Mouse (Mus musculus) E14TG2a.4 (cell line): Measurements from ENCODE around the gene Tmem189.

Experiments used
- CTCF ChIP-seq: conservative IDR thresholded peaks from 2 replicates; pipeline ENCODE4 v1.5.1; 2014; ENCODE audit warnings: low read length
- POU5F1 ChIP-seq: IDR thresholded peaks from 2 replicates; pipeline ENCODE4 v1.6.1; 2014; ENCODE audit warnings: low read length, borderline replicate concordance

- TF ChIP-seq CTCF (no peak), POU5F1 (no peak)
Observed at GRCm38 (mm10) chr2:167602978-167603377, 86.6 kb downstream of the Tmem189 start.
